Comparison of ENCODE assay signal across 9 mouse cellular contexts in the genomic region with DNA sequence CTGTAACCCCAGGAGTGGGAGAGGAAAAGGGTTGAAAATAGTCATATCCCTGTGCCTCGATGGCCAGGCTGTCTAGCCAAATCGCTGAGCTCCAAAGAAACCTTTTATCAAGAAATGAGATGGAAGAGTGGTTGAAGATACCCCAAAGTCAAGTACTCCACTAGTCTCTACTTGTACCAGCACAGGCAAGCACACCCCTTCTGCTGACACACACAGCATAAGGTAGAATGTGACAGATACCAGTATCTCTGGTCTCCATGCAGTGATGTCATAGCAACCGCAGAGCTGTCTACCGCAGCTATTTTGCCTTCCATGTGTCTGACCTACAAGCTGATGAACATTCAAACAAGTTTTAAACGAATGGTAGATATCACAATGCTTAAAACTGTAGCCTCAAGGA. TPM values are rescaled to one million over a fixed set of nuclear protein-coding genes. Genes with fewer than 3 reads are reported as not detected.
A peak's percentile ranks its signal among the peaks of the same experiment; 100 is the strongest.
DNase-seq lines count a peak whose midpoint lies in the region; ATAC-seq and TF ChIP-seq lines count a peak whose summit lies in the region.
"Had no signal": no experiment of that assay in that cellular context is flagged by ENCODE, and none has a peak within 500 bp of the region (broad histone marks: within the 10 kb centered on the region; RNA-seq: fewer than 3 reads in every experiment).

No protein-coding gene starts in this region.

- in situ Hi-C loops in CH12.LX (cut with MboI; ENCODE audit: low pct_ligation_motif_present, low pct_unique_long_range_greater_than_20kb, low sequenced_read_pairs): no loop called here

- no peak overlapping the region for H3K27ac ChIP-seq in heart, embryonic 10.5 days
- H3K27ac ChIP-seq in CH12.LX (ENCODE audit: insufficient read depth, low read depth): no peak overlapping the region
- H3K27ac ChIP-seq in forebrain, embryonic 13.5 days: no peak overlapping the region

- TF ChIP-seq RAD21 in CH12.LX (IDR thresholded peaks at IDR 0.05; ENCODE audit: low read depth, low read length): no peak

- H3K4me2 ChIP-seq in CH12.LX (ENCODE audit: insufficient read depth, low read depth, poor library complexity, severe bottlenecking): peak overlapping the region; percentile 92
- H3K4me2 ChIP-seq in forebrain, embryonic 13.5 days: peak overlapping the region; percentile 88

- peak; percentile 76 for DNase-seq in heart, embryonic 10.5 days (ENCODE audit: low spot score)
- no peak for DNase-seq in heart, postnatal 25 days (ENCODE audit: low spot score)
- DNase-seq in CH12.LX (ENCODE audit: extremely low read depth) (no peak), liver (peak; percentile 74)
- DNase-seq in thymus, postnatal 4 days: no peak
- DNase-seq in testis, postnatal 14 days (ENCODE audit: low spot score): no peak
- DNase-seq in B cell, adult 2 months: no peak
- DNase-seq: gastrocnemius, postnatal 14 days had no signal

- dilution Hi-C loops in CH12.LX (cut with MboI; ENCODE audit: extremely low pct_ligation_motif_present, extremely low pct_unique_long_range_greater_than_20kb, low sequenced_read_pairs): no loop called here

- peak overlapping the region; percentile 89 for H3K9ac ChIP-seq in CH12.LX (ENCODE audit: insufficient read depth, low read depth)
- peak overlapping the region; percentile 79 for H3K9ac ChIP-seq in forebrain, embryonic 13.5 days

- no peak for TF ChIP-seq POLR2A in CH12.LX (IDR thresholded peaks at IDR 0.05; ENCODE audit: low read depth, low read length)

- H3K9me3 ChIP-seq in heart, embryonic 10.5 days: no peaks in the 10 kb centered on the region
- H3K9me3 ChIP-seq in CH12.LX (replicated peaks; ENCODE audit: low read length): no peaks in the 10 kb centered on the region
- H3K9me3 ChIP-seq in forebrain, embryonic 13.5 days (replicated peaks): no peaks in the 10 kb centered on the region

- no peaks in the 10 kb centered on the region for H3K27me3 ChIP-seq in heart, embryonic 10.5 days (ENCODE audit: insufficient read depth, poor library complexity, severe bottlenecking)
- H3K27me3 ChIP-seq in CH12.LX (replicated peaks): no peaks in the 10 kb centered on the region
- H3K27me3 ChIP-seq in forebrain, embryonic 13.5 days: no peaks in the 10 kb centered on the region

- H3K4me1 ChIP-seq in heart, embryonic 10.5 days: peaks cover 13% of the 10 kb centered on the region
- peaks cover 5 to 30% of the 10 kb centered on the region in 2 experiments for H3K4me1 ChIP-seq in CH12.LX (ENCODE audit: control insufficient read depth in 1 of 2, insufficient read depth in 2 of 2)
- peaks cover 30% of the 10 kb centered on the region for H3K4me1 ChIP-seq in forebrain, embryonic 13.5 days

- H3K36me3 ChIP-seq in heart, embryonic 10.5 days: peaks cover 54% of the 10 kb centered on the region
- H3K36me3 ChIP-seq in CH12.LX (replicated peaks in 1 of 2; ENCODE audit: control insufficient read depth in 1 of 2, insufficient read depth in 1 of 2, low read length in 1 of 2): peaks cover 41 to 52% of the 10 kb centered on the region in 2 experiments
- H3K36me3 ChIP-seq in forebrain, embryonic 13.5 days (ENCODE audit: poor library complexity, severe bottlenecking): peaks cover 53% of the 10 kb centered on the region

- H3K79me2 ChIP-seq in CH12.LX (replicated peaks; ENCODE audit: control insufficient read depth, extremely low read depth, insufficient read depth, poor library complexity, severe bottlenecking): peaks cover 35% of the 10 kb centered on the region

- intact Hi-C loops in heart, postnatal 25 days (cut with DNase I): loop anchor here (2.0 kb wide), 1 partner anchor 17 kb away; the partner anchor contains the start of gene Exosc9

- TF ChIP-seq EP300 in CH12.LX (IDR thresholded peaks at IDR 0.05; ENCODE audit: low read length): no peak

- peak overlapping the region; percentile 98 for H3K4me3 ChIP-seq in heart, embryonic 10.5 days
- H3K4me3 ChIP-seq in CH12.LX (replicated peaks in 1 of 3; ENCODE audit: low read depth in 2 of 3, low read length in 2 of 3, poor library complexity in 1 of 3): peak overlapping the region; percentile 86 to 99 (median 98)
- peak overlapping the region; percentile 85 for H3K4me3 ChIP-seq in forebrain, embryonic 13.5 days

- 78% methylated on average over 5 of the region's 5 CpGs for WGBS in heart, embryonic 10.5 days
- 83% methylated on average over 5 of the region's 5 CpGs for WGBS in forebrain, embryonic 13.5 days

- no peak for ATAC-seq in forebrain, embryonic 13.5 days

- TF ChIP-seq CTCF in CH12.LX (conservative IDR thresholded peaks at IDR 0.05 in 1 of 2, IDR thresholded peaks at IDR 0.05 in 1 of 2; ENCODE audit: low read depth in 2 of 2, low read length in 2 of 2): no peak

TF ChIP-seq in CH12.LX, 34 proteins besides CTCF, POLR2A, EP300 and RAD21:
- TF ChIP-seq CHD2 (IDR thresholded peaks at IDR 0.05; ENCODE audit: low read length) (no peak), PAX5 (IDR thresholded peaks at IDR 0.05; ENCODE audit: low read length) (no peak), ETS1 (conservative IDR thresholded peaks at IDR 0.05; ENCODE audit: low read depth, low read length) (no peak), JUND (conservative IDR thresholded peaks at IDR 0.05; ENCODE audit: low read depth, low read length) (no peak), MAX (IDR thresholded peaks at IDR 0.05; ENCODE audit: low read length) (no peak), SIN3A (IDR thresholded peaks at IDR 0.05; ENCODE audit: low read length) (no peak), RCOR1 (conservative IDR thresholded peaks at IDR 0.05; ENCODE audit: low read depth, low read length) (no peak), MXI1 (IDR thresholded peaks at IDR 0.05; ENCODE audit: low read depth, low read length) (no peak), MEF2A (IDR thresholded peaks at IDR 0.05; ENCODE audit: borderline replicate concordance, low read depth, low read length) (no peak), CHD1 (IDR thresholded peaks at IDR 0.05; ENCODE audit: low read depth, low read length) (no peak), USF1 (IDR thresholded peaks at IDR 0.05; ENCODE audit: low read depth, low read length) (no peak), UBTF (IDR thresholded peaks at IDR 0.05; ENCODE audit: low read depth, low read length) (no peak), MAFK (IDR thresholded peaks at IDR 0.05; ENCODE audit: insufficient replicate concordance, low read length) (no peak), ZNF384 (IDR thresholded peaks at IDR 0.05; ENCODE audit: low read depth, low read length) (no peak)
TF ChIP-seq in CH12.LX: peak in this region for 0.

RNA-seq across cellular contexts. Expression of gene Ccna2, which starts 2.1 kb away (rescaled TPM):
- 196 and 199 TPM in 2 replicates for polyA plus RNA-seq in heart, embryonic 10.5 days (2016; fragmentation: Nextera tagmentation; extraction: Ambion mirVana)
- total RNA-seq in heart, postnatal 25 days (2021): 1 to 10 TPM; 1.3 to 1.6 TPM
- total RNA-seq in CH12.LX (2012; rRNA removed): 94.7 and 117 TPM in 2 replicates
- 240 and 277 TPM in 2 replicates for total RNA-seq in CH12.LX (2014; rRNA removed)
- polyA plus RNA-seq in CH12.LX (2012; ENCODE audit: insufficient read length, low read depth): 133 and 148 TPM in 2 replicates
- 182 and 187 TPM in 2 replicates for polyA plus RNA-seq in forebrain, embryonic 13.5 days (2015; fragmentation: Nextera tagmentation; extraction: Ambion mirVana)

RNA-seq across cellular contexts. Expression of gene Exosc9, which starts 17.4 kb away (rescaled TPM):
- 65.2 and 77.8 TPM in 2 replicates for polyA plus RNA-seq in heart, embryonic 10.5 days (2016; fragmentation: Nextera tagmentation; extraction: Ambion mirVana)
- total RNA-seq in heart, postnatal 25 days (2021): 10 to 100 TPM; 19.4 to 20.1 TPM
- total RNA-seq in CH12.LX (2012; rRNA removed): 60.6 and 77.4 TPM in 2 replicates
- total RNA-seq in CH12.LX (2014; rRNA removed): 128 and 151 TPM in 2 replicates
- 144 and 149 TPM in 2 replicates for polyA plus RNA-seq in CH12.LX (2012; ENCODE audit: insufficient read length, low read depth)
- polyA plus RNA-seq in forebrain, embryonic 13.5 days (2015; fragmentation: Nextera tagmentation; extraction: Ambion mirVana): 86.9 and 95.8 TPM in 2 replicates

RNA-seq across cellular contexts. Expression of gene Bbs7, which starts 43.4 kb away (rescaled TPM):
- 12.2 and 12.6 TPM in 2 replicates for polyA plus RNA-seq in heart, embryonic 10.5 days (2016; fragmentation: Nextera tagmentation; extraction: Ambion mirVana)
- 1 to 10 TPM; 5.2 to 6.2 TPM for total RNA-seq in heart, postnatal 25 days (2021)
- total RNA-seq in CH12.LX (2012; rRNA removed) (1.6 and 2.6 TPM in 2 replicates), CH12.LX (2014; rRNA removed) (3.3 and 3.7 TPM in 2 replicates)
- 6.6 and 7.0 TPM in 2 replicates for polyA plus RNA-seq in CH12.LX (2012; ENCODE audit: insufficient read length, low read depth)
- polyA plus RNA-seq in forebrain, embryonic 13.5 days (2015; fragmentation: Nextera tagmentation; extraction: Ambion mirVana): 20.1 and 20.3 TPM in 2 replicates

RNA-seq across cellular contexts. Expression of gene Gm11549, which starts 48.2 kb away (rescaled TPM):
- not detected in 2 replicates for polyA plus RNA-seq in heart, embryonic 10.5 days (2016; fragmentation: Nextera tagmentation; extraction: Ambion mirVana)
- not detected for total RNA-seq in heart, postnatal 25 days (2021)
- not detected in 2 replicates for total RNA-seq in CH12.LX (2012; rRNA removed)
- not detected in 2 replicates for total RNA-seq in CH12.LX (2014; rRNA removed)
- not detected in 2 replicates for polyA plus RNA-seq in CH12.LX (2012; ENCODE audit: insufficient read length, low read depth)
- 0.57 and 0.63 TPM in 2 replicates for polyA plus RNA-seq in forebrain, embryonic 13.5 days (2015; fragmentation: Nextera tagmentation; extraction: Ambion mirVana)

Comparison
In these comparisons a context has a peak if more than half of its experiments do, and no peak if none do; other contexts are left out.
1. DNase-seq: peak in heart, embryonic 10.5 days (single experiment) and liver (single experiment); none in heart, postnatal 25 days (single experiment), CH12.LX (single experiment), thymus, postnatal 4 days (single experiment), testis, postnatal 14 days (single experiment) and B cell, adult 2 months (0 of 2).
2. Peak in every context shown above with its lines, with median percentiles within 50 percentile points of each other: H3K4me3 ChIP-seq.